Mouse (Mus musculus) hindbrain, embryonic 12.5 days (tissue): ENCODE measurements around the gene Pgam1. TPM values are rescaled to one million over a fixed set of nuclear protein-coding genes. Genes with fewer than 3 reads are reported as not detected.
"Not testable (repeated sequence)": the region's sequence is repeated elsewhere in the genome, so short reads cannot be mapped to it uniquely, and the experiment has no call there.

Experiments used
- ATAC-seq: fragments of 200-750 bp; cut with Nextera tagmentation; 2 replicates; pipeline ENCODE4 v1.8.0; 2017; ENCODE audit warnings: moderate TSS enrichment; ENCODE audit not compliant: low FRiP score
- H3K27ac ChIP-seq: fragments of 300-500 bp; sonication (generic); 2 replicates; pipeline ENCODE4 v1.5.1; 2016; ENCODE audit warnings: mild to moderate bottlenecking
- H3K27me3 ChIP-seq: fragments of 300-500 bp; sonication (generic); 2 replicates; pipeline ENCODE4 v1.6.1; 2016; ENCODE audit warnings: mild to moderate bottlenecking
- H3K36me3 ChIP-seq: fragments of 300-500 bp; sonication (generic); 2 replicates; pipeline ENCODE4 v1.6.1; 2016; ENCODE audit warnings: mild to moderate bottlenecking
- H3K4me1 ChIP-seq: fragments of 300-500 bp; sonication (generic); 2 replicates; pipeline ENCODE4 v1.6.1; 2016
- H3K4me2 ChIP-seq: fragments of 300-500 bp; sonication (generic); replicated peaks from 2 replicates; pipeline ENCODE4 v1.6.1; 2016; ENCODE audit warnings: mild to moderate bottlenecking
- H3K4me3 ChIP-seq: fragments of 300-500 bp; sonication (generic); 2 replicates; pipeline ENCODE4 v1.5.1; 2016; ENCODE audit warnings: mild to moderate bottlenecking
- H3K9ac ChIP-seq: fragments of 300-500 bp; sonication (generic); 2 replicates; pipeline ENCODE4 v1.6.1; 2016; ENCODE audit warnings: mild to moderate bottlenecking, moderate library complexity
- H3K9me3 ChIP-seq: fragments of 300-500 bp; sonication (generic); replicated peaks from 2 replicates; pipeline ENCODE4 v1.6.1; 2016; ENCODE audit warnings: mild to moderate bottlenecking
- WGBS: fragments of 180-500 bp; shearing (Covaris S2); methylation state at CpG from one replicate; pipeline ENCODE4 v1.1.7; 2016; 5-methylcytosine and 5-hydroxymethylcytosine counted together
- polyA plus RNA-seq: library from polyadenylated mRNA; unstranded; fragments of >200 nt; fragmentation: Nextera tagmentation; extraction: Ambion mirVana; gene quantifications from 2 replicates; pipeline ENCODE4 v1.2.1, GENCODE M21; 2016

The Pgam1 gene
- polyA plus RNA-seq, 1 experiment from 2014 or later = 546 TPM

- H3K4me1 ChIP-seq = peaks cover 20% of the 10 kb centered on the region
- ATAC-seq = no peak
- no peak overlapping the region for H3K27ac ChIP-seq
- peak overlapping the region; percentile 93 for H3K4me3 ChIP-seq
- H3K27me3 ChIP-seq = no peaks in the 10 kb centered on the region
- 41% methylated on average over 6 of the region's 6 CpGs for WGBS
- peak overlapping the region; percentile 65 for H3K4me2 ChIP-seq
- peaks cover 26% of the 10 kb centered on the region for H3K36me3 ChIP-seq
- H3K9me3 ChIP-seq = no peaks in the 10 kb centered on the region
- peak overlapping the region; percentile 93 for H3K9ac ChIP-seq
These were observed 2.3 kb downstream of the Pgam1 start for GRCm38 (mm10) chr19:41913774-41914591.

- Histone ChIP-seq H3K4me2 (peak overlapping the region; percentile 65; the same call in 1 of the 2 replicates), H3K36me3 (peaks cover 32% of the 10 kb centered on the region), H3K4me1 (peaks cover 20% of the 10 kb centered on the region)
- H3K9ac ChIP-seq, ATAC-seq, H3K27me3 ChIP-seq, H3K27ac ChIP-seq, H3K4me3 ChIP-seq, H3K9me3 ChIP-seq: not testable (repeated sequence)
These were observed 2.8 kb downstream of the Pgam1 start for GRCm38 (mm10) chr19:41914592-41914882.

- peaks cover 37% of the 10 kb centered on the region for H3K36me3 ChIP-seq
- H3K4me2 ChIP-seq = no peak overlapping the region
- H3K27ac ChIP-seq = no peak overlapping the region
- H3K27me3 ChIP-seq = no peaks in the 10 kb centered on the region
- ATAC-seq = no peak
- H3K9ac ChIP-seq = no peak overlapping the region
- no peak overlapping the region for H3K4me3 ChIP-seq
- peaks cover 20% of the 10 kb centered on the region for H3K4me1 ChIP-seq
- H3K9me3 ChIP-seq = no peaks in the 10 kb centered on the region
- 92% methylated on average over 3 of the region's 3 CpGs for WGBS
These were observed 3.6 kb downstream of the Pgam1 start for GRCm38 (mm10) chr19:41915294-41915693.

- ATAC-seq = no peak
- Histone ChIP-seq H3K36me3 (peaks cover 45% of the 10 kb centered on the region), H3K27ac (no peak overlapping the region), H3K27me3 (no peaks in the 10 kb centered on the region), H3K4me3 (no peak overlapping the region), H3K9me3 (no peaks in the 10 kb centered on the region), H3K9ac (no peak overlapping the region), H3K4me1 (peaks cover 20% of the 10 kb centered on the region), H3K4me2 (no peak overlapping the region)
- WGBS = 90% methylated on average over 4 of the region's 4 CpGs
These were observed 5.1 kb downstream of the Pgam1 start for GRCm38 (mm10) chr19:41916853-41917252.

GRCm38 (mm10) chr19:41919471-41919870 lies 7.7 kb downstream of the Pgam1 start:
- Histone ChIP-seq H3K36me3 (peaks cover 67% of the 10 kb centered on the region), H3K9me3 (no peaks in the 10 kb centered on the region), H3K4me2 (no peak overlapping the region), H3K4me3 (no peak overlapping the region), H3K9ac (no peak overlapping the region), H3K4me1 (no peaks in the 10 kb centered on the region), H3K27ac (no peak overlapping the region), H3K27me3 (no peaks in the 10 kb centered on the region)
- no peak for ATAC-seq
- 83% methylated on average over 4 of the region's 4 CpGs for WGBS

GRCm38 (mm10) chr19:41920412-41921067 lies 8.8 kb downstream of the Pgam1 start:
- Histone ChIP-seq H3K4me3 (no peak overlapping the region), H3K27me3 (no peaks in the 10 kb centered on the region), H3K36me3 (peaks cover 72% of the 10 kb centered on the region), H3K9ac (no peak overlapping the region), H3K4me1 (no peaks in the 10 kb centered on the region), H3K9me3 (no peaks in the 10 kb centered on the region), H3K4me2 (no peak overlapping the region), H3K27ac (no peak overlapping the region)
- WGBS = 80% methylated on average over 5 of the region's 5 CpGs
- ATAC-seq = no peak

- Histone ChIP-seq H3K4me1 (peaks cover 19% of the 10 kb centered on the region), H3K9me3 (no peaks in the 10 kb centered on the region), H3K36me3 (peaks cover 37% of the 10 kb centered on the region), H3K9ac (peak overlapping the region; percentile 82), H3K4me3 (peak overlapping the region; percentile 89), H3K27me3 (no peaks in the 10 kb centered on the region), H3K27ac (peak overlapping the region; percentile 64), H3K4me2 (peak overlapping the region; percentile 92)
- under 1% methylated on average over 28 of the region's 28 CpGs for WGBS
- ATAC-seq = peak; percentile 18
These were observed 21.0 kb downstream of the Pgam1 start for GRCm38 (mm10) chr19:41932686-41933085.

GRCm38 (mm10) chr19:41933179-41934086 lies 21.7 kb downstream of the Pgam1 start, which contains the start of the genes Exosc1 and Zdhhc16:
TSS of gene Exosc1 (minus strand) at chr19:41933423.
TSS of gene Zdhhc16 (plus strand) at chr19:41933480.
- H3K36me3 ChIP-seq = peaks cover 37% of the 10 kb centered on the region
- peak within 1 kb of the TSS; percentile 82 for H3K9ac ChIP-seq
- no peaks in the 10 kb centered on the region for H3K27me3 ChIP-seq
- peaks cover 19% of the 10 kb centered on the region for H3K4me1 ChIP-seq
- H3K4me3 ChIP-seq = peak within 1 kb of the TSS; percentile 89
- WGBS = under 1% methylated on average over 47 of the region's 47 CpGs
- H3K9me3 ChIP-seq = no peaks in the 10 kb centered on the region
- ATAC-seq = peak; percentile 100
- peak within 1 kb of the TSS; percentile 64 for H3K27ac ChIP-seq
- peak within 1 kb of the TSS; percentile 92 for H3K4me2 ChIP-seq

- H3K4me1 ChIP-seq = peaks cover 19% of the 10 kb centered on the region
- H3K27ac ChIP-seq = no peak overlapping the region
- H3K9ac ChIP-seq = peak overlapping the region; percentile 82
- no peaks in the 10 kb centered on the region for H3K27me3 ChIP-seq
- WGBS = 39% methylated on average over 6 of the region's 6 CpGs
- peaks cover 39% of the 10 kb centered on the region for H3K36me3 ChIP-seq
- peak overlapping the region; percentile 89 for H3K4me3 ChIP-seq
- no peaks in the 10 kb centered on the region for H3K9me3 ChIP-seq
- H3K4me2 ChIP-seq = peak overlapping the region; percentile 66
- ATAC-seq = no peak
These were observed 22.4 kb downstream of the Pgam1 start for GRCm38 (mm10) chr19:41934124-41934523.

GRCm38 (mm10) chr19:41935921-41936320 lies 24.2 kb downstream of the Pgam1 start:
- no peak for ATAC-seq
- 90% methylated on average over 1 of the region's 1 CpGs for WGBS
- H3K9me3 ChIP-seq = no peaks in the 10 kb centered on the region
- no peak overlapping the region for H3K4me2 ChIP-seq
- H3K27me3 ChIP-seq = no peaks in the 10 kb centered on the region
- H3K4me3 ChIP-seq = no peak overlapping the region
- peaks cover 42% of the 10 kb centered on the region for H3K36me3 ChIP-seq
- no peak overlapping the region for H3K27ac ChIP-seq
- peaks cover 19% of the 10 kb centered on the region for H3K4me1 ChIP-seq
- H3K9ac ChIP-seq = no peak overlapping the region

GRCm38 (mm10) chr19:41938539-41938938 lies 26.8 kb downstream of the Pgam1 start:
- Histone ChIP-seq H3K27ac (no peak overlapping the region), H3K36me3 (peaks cover 64% of the 10 kb centered on the region), H3K4me3 (no peak overlapping the region)

GRCm38 (mm10) chr19:41943841-41944240 lies 32.1 kb downstream of the Pgam1 start:
- no peaks in the 10 kb centered on the region for H3K27me3 ChIP-seq
- no peak overlapping the region for H3K9ac ChIP-seq
- H3K9me3 ChIP-seq = no peaks in the 10 kb centered on the region
- H3K27ac ChIP-seq = no peak overlapping the region
- 90% methylated on average over 7 of the region's 7 CpGs for WGBS
- H3K4me3 ChIP-seq = no peak overlapping the region
- no peaks in the 10 kb centered on the region for H3K4me1 ChIP-seq
- H3K4me2 ChIP-seq = no peak overlapping the region
- peaks cover 95% of the 10 kb centered on the region for H3K36me3 ChIP-seq
- ATAC-seq = no peak

More at GRCm38 (mm10) chr19:41938539-41938938, 26.8 kb downstream of the Pgam1 start:
- no peak overlapping the region for H3K4me2 ChIP-seq
- no peak overlapping the region for H3K9ac ChIP-seq
- 91% methylated on average over 5 of the region's 5 CpGs for WGBS
- H3K27me3 ChIP-seq = no peaks in the 10 kb centered on the region
- ATAC-seq = no peak
- H3K4me1 ChIP-seq = peaks cover 9% of the 10 kb centered on the region
- H3K9me3 ChIP-seq = no peaks in the 10 kb centered on the region
